Comparison of ENCODE assay signal across 13 mouse cellular contexts in genomic region chr2:93041470-93041869, GRCm38 (mm10). TPM values are rescaled to one million over a fixed set of nuclear protein-coding genes. Genes with fewer than 3 reads are reported as not detected.
DNase-seq lines count a peak whose midpoint lies in the region; ATAC-seq lines count a peak whose summit lies in the region.
"Had no signal": no experiment of that assay in that cellular context is flagged by ENCODE, and none has a peak within 500 bp of the region (broad histone marks: within the 10 kb centered on the region; RNA-seq: fewer than 3 reads in every experiment).

No protein-coding gene starts in this region.

- 0 out of 2 replicates have a peak overlapping the region, but pooled peaks have one; percentile 15 for H3K9ac ChIP-seq in hindbrain, embryonic 13.5 days
- no peak overlapping the region for H3K9ac ChIP-seq in hindbrain, embryonic 14.5 days
- no peak overlapping the region for H3K9ac ChIP-seq in embryonic facial prominence, embryonic 15.5 days
- H3K9ac ChIP-seq in limb, embryonic 13.5 days: 0 out of 2 replicates have a peak overlapping the region, but pooled peaks have one; percentile 48
- H3K9ac ChIP-seq: liver, embryonic 13.5 days had no signal

- no peak for DNase-seq in hindbrain, embryonic 14.5 days (ENCODE audit: low spot score)
- DNase-seq in right cerebral cortex, postnatal 10 days (ENCODE audit: low spot score in 2 of 2): no peak
- DNase-seq in B cell, adult 2 months: no peak
- DNase-seq: layer of hippocampus, adult 9-11 months; liver, embryonic 13.5 days; right cerebral cortex, postnatal 4 days had no signal

- H3K4me1 ChIP-seq in hindbrain, embryonic 13.5 days (replicated peaks): peaks cover 49% of the 10 kb centered on the region
- H3K4me1 ChIP-seq in hindbrain, embryonic 14.5 days (replicated peaks; ENCODE audit: control insufficient read depth, insufficient read depth, low read length): peaks cover 19% of the 10 kb centered on the region
- peaks cover 91% of the 10 kb centered on the region for H3K4me1 ChIP-seq in megakaryocyte, embryonic 14.5 days
- peaks cover 81% of the 10 kb centered on the region for H3K4me1 ChIP-seq in embryonic facial prominence, embryonic 15.5 days
- H3K4me1 ChIP-seq in limb, embryonic 13.5 days: peaks cover 78% of the 10 kb centered on the region

- ATAC-seq in hindbrain, embryonic 13.5 days (ENCODE audit: low FRiP score): no peak
- ATAC-seq in hindbrain, embryonic 14.5 days (ENCODE audit: low FRiP score): no peak
- no peak for ATAC-seq in megakaryocyte, adult 5-6 weeks (ENCODE audit: poor library complexity, severe bottlenecking)
- no peak for ATAC-seq in embryonic facial prominence, embryonic 15.5 days (ENCODE audit: insufficient number of reproducible peaks, low FRiP score, low TSS enrichment, low read depth)
- ATAC-seq in limb, embryonic 13.5 days (ENCODE audit: low FRiP score, low read depth): no peak
- ATAC-seq: activated CD4-positive, CD25-positive, alpha-beta regulatory T cell, adult 4 months; midbrain, embryonic 16.5 days had no signal

- no peaks in the 10 kb centered on the region for H3K9me3 ChIP-seq in hindbrain, embryonic 13.5 days
- H3K9me3 ChIP-seq in hindbrain, embryonic 14.5 days (ENCODE audit: control insufficient read depth, low read length): no peaks in the 10 kb centered on the region
- no peaks in the 10 kb centered on the region for H3K9me3 ChIP-seq in megakaryocyte, embryonic 14.5 days
- H3K9me3 ChIP-seq in embryonic facial prominence, embryonic 15.5 days (replicated peaks): no peaks in the 10 kb centered on the region
- no peaks in the 10 kb centered on the region for H3K9me3 ChIP-seq in limb, embryonic 13.5 days
- H3K9me3 ChIP-seq: liver, embryonic 13.5 days had no signal

- H3K4me3 ChIP-seq in hindbrain, embryonic 13.5 days: no peak overlapping the region
- no peak overlapping the region for H3K4me3 ChIP-seq in hindbrain, embryonic 14.5 days (replicated peaks; ENCODE audit: low read length)
- peak overlapping the region; percentile 46 for H3K4me3 ChIP-seq in megakaryocyte, embryonic 14.5 days (replicated peaks)
- H3K4me3 ChIP-seq in embryonic facial prominence, embryonic 15.5 days (replicated peaks): no peak overlapping the region
- H3K4me3 ChIP-seq in limb, embryonic 13.5 days: no peak overlapping the region
- H3K4me3 ChIP-seq: liver, embryonic 13.5 days had no signal

- H3K27ac ChIP-seq in hindbrain, embryonic 13.5 days: no peak overlapping the region
- no peak overlapping the region for H3K27ac ChIP-seq in hindbrain, embryonic 14.5 days
- H3K27ac ChIP-seq in embryonic facial prominence, embryonic 15.5 days (replicated peaks): peak overlapping the region; percentile 82
- H3K27ac ChIP-seq in limb, embryonic 13.5 days: peak overlapping the region; percentile 55; the same call in 1 of the 2 replicates

- H3K4me2 ChIP-seq in hindbrain, embryonic 13.5 days: no peak overlapping the region
- H3K4me2 ChIP-seq in hindbrain, embryonic 14.5 days (replicated peaks): no peak overlapping the region
- H3K4me2 ChIP-seq in embryonic facial prominence, embryonic 15.5 days (replicated peaks): 0 out of 2 replicates have a peak overlapping the region, but pooled peaks have one; percentile 6
- H3K4me2 ChIP-seq in limb, embryonic 13.5 days (replicated peaks): 0 out of 2 replicates have a peak overlapping the region, but pooled peaks have one; percentile 23
- H3K4me2 ChIP-seq: liver, embryonic 13.5 days had no signal

- 59% methylated on average over 6 of the region's 6 CpGs for WGBS in hindbrain, embryonic 13.5 days
- WGBS in hindbrain, embryonic 14.5 days: 69% methylated on average over 6 of the region's 6 CpGs
- WGBS in embryonic facial prominence, embryonic 15.5 days: 24% methylated on average over 6 of the region's 6 CpGs
- WGBS in limb, embryonic 13.5 days: 44% methylated on average over 6 of the region's 6 CpGs

- 0 out of 2 replicates have a peak, but pooled peaks cover 6% of the 10 kb centered on the region for H3K36me3 ChIP-seq in hindbrain, embryonic 13.5 days
- H3K36me3 ChIP-seq in hindbrain, embryonic 14.5 days (replicated peaks; ENCODE audit: control insufficient read depth, insufficient read depth): no peaks in the 10 kb centered on the region
- H3K36me3 ChIP-seq in megakaryocyte, embryonic 14.5 days (replicated peaks; ENCODE audit: low read length): peaks cover 43% of the 10 kb centered on the region
- 0 out of 2 replicates have a peak, but pooled peaks cover 5% of the 10 kb centered on the region for H3K36me3 ChIP-seq in embryonic facial prominence, embryonic 15.5 days
- H3K36me3 ChIP-seq in limb, embryonic 13.5 days: peaks cover 5% of the 10 kb centered on the region; the same call in 1 of the 2 replicates
- H3K36me3 ChIP-seq: liver, embryonic 13.5 days had no signal

- no peaks in the 10 kb centered on the region for H3K27me3 ChIP-seq in hindbrain, embryonic 13.5 days
- no peaks in the 10 kb centered on the region for H3K27me3 ChIP-seq in hindbrain, embryonic 14.5 days (ENCODE audit: control insufficient read depth, insufficient read depth, low read length)
- H3K27me3 ChIP-seq in megakaryocyte, embryonic 14.5 days (replicated peaks): no peaks in the 10 kb centered on the region
- H3K27me3 ChIP-seq in embryonic facial prominence, embryonic 15.5 days: no peaks in the 10 kb centered on the region
- H3K27me3 ChIP-seq in limb, embryonic 13.5 days: no peaks in the 10 kb centered on the region
- H3K27me3 ChIP-seq: liver, embryonic 13.5 days had no signal

RNA-seq across cellular contexts. Expression of gene Prdm11, which starts 4.5 kb away (rescaled TPM):
- polyA plus RNA-seq in hindbrain, embryonic 13.5 days (2015; fragmentation: Nextera tagmentation; extraction: Ambion mirVana): 1.8 and 1.9 TPM in 2 replicates
- 1.8 and 2.5 TPM in 2 replicates for polyA plus RNA-seq in hindbrain, embryonic 14.5 days (2014; fragmentation: Nextera tagmentation; extraction: Ambion mirVana)
- 17.7 and 18.2 TPM in 2 replicates for polyA plus RNA-seq in megakaryocyte, embryonic 14.5 days (2012; ENCODE audit: insufficient read depth, low replicate concordance)
- 0.85 and 2.1 TPM in 2 replicates for total RNA-seq in megakaryocyte, adult 5-6 weeks (2015)
- 2.1 TPM in 2 replicates for total RNA-seq in megakaryocyte, adult 5-6 weeks (2017)
- polyA plus RNA-seq in embryonic facial prominence, embryonic 15.5 days (2015; fragmentation: Nextera tagmentation; extraction: Ambion mirVana): 12.0 and 12.1 TPM in 2 replicates
- polyA plus RNA-seq in limb, embryonic 13.5 days (2015; fragmentation: Nextera tagmentation; extraction: Ambion mirVana): 7.1 and 7.8 TPM in 2 replicates

Comparison
In these comparisons a context has a peak if more than half of its experiments do, and no peak if none do; other contexts are left out.
1. H3K9ac ChIP-seq: peak in hindbrain, embryonic 13.5 days (single experiment) and limb, embryonic 13.5 days (single experiment); none in hindbrain, embryonic 14.5 days (single experiment) and embryonic facial prominence, embryonic 15.5 days (single experiment).
2. H3K27ac ChIP-seq: peak in embryonic facial prominence, embryonic 15.5 days (single experiment) and limb, embryonic 13.5 days (single experiment); none in hindbrain, embryonic 13.5 days (single experiment) and hindbrain, embryonic 14.5 days (single experiment).
3. H3K4me2 ChIP-seq: peak in embryonic facial prominence, embryonic 15.5 days (single experiment) and limb, embryonic 13.5 days (single experiment); none in hindbrain, embryonic 13.5 days (single experiment) and hindbrain, embryonic 14.5 days (single experiment).